Mouse (Mus musculus) embryonic facial prominence, embryonic 14.5 days (tissue): Measurements from ENCODE around the gene Dmd. TPM values are rescaled to one million over a fixed set of nuclear protein-coding genes. Genes with fewer than 3 reads are reported as not detected.

ENCODE experiments used
- ATAC-seq: fragments of 200-750 bp; cut with Nextera tagmentation; 2 replicates; pipeline ENCODE4 v1.8.0; 2017; ENCODE audit warnings: low read depth, moderate number of reproducible peaks, moderate TSS enrichment
- DNase-seq: peaks from one replicate; pipeline ENCODE4 v3.0.0-alpha.2; 2015; ENCODE audit warnings: low spot score
- H3K27ac ChIP-seq: fragments of 300-500 bp; sonication (generic); replicated peaks from 2 replicates; pipeline ENCODE4 v1.5.1; 2014; ENCODE audit warnings: low read depth, mild to moderate bottlenecking, low read length, moderate library complexity
- H3K27me3 ChIP-seq: fragments of 300-500 bp; sonication (generic); replicated peaks from 2 replicates; pipeline ENCODE4 v1.6.1; 2014; ENCODE audit warnings: low read length; ENCODE audit not compliant: control insufficient read depth, insufficient read depth
- H3K36me3 ChIP-seq: fragments of 300-500 bp; sonication (generic); 2 replicates; pipeline ENCODE4 v1.6.1; 2014; ENCODE audit warnings: low read length, mixed read lengths; ENCODE audit not compliant: control insufficient read depth, insufficient read depth
- H3K4me1 ChIP-seq: fragments of 300-500 bp; sonication (generic); 2 replicates; pipeline ENCODE4 v1.6.1; 2014; ENCODE audit warnings: antibody characterized with exemption, low read length; ENCODE audit not compliant: control insufficient read depth, insufficient read depth
- H3K4me2 ChIP-seq: fragments of 300-500 bp; sonication (generic); 2 replicates; pipeline ENCODE4 v1.6.1; 2014; ENCODE audit warnings: low read depth, mild to moderate bottlenecking, low read length, moderate library complexity, mixed read lengths
- H3K4me3 ChIP-seq: fragments of 300-500 bp; sonication (generic); 2 replicates; pipeline ENCODE4 v1.5.1; 2014; ENCODE audit warnings: low read depth, mild to moderate bottlenecking, low read length
- H3K9ac ChIP-seq: fragments of 300-500 bp; sonication (generic); 2 replicates; pipeline ENCODE4 v1.6.1; 2014; ENCODE audit warnings: low read depth, mild to moderate bottlenecking, low read length, moderate library complexity, mixed read lengths
- H3K9me3 ChIP-seq: fragments of 300-500 bp; sonication (generic); 2 replicates; pipeline ENCODE4 v1.6.1; 2016; ENCODE audit warnings: low read length; ENCODE audit not compliant: control insufficient read depth
- WGBS: fragments of 180-500 bp; shearing (Covaris S2); extraction: QIAGEN DNeasy Blood & Tissue Kit; methylation state at CpG from one replicate; pipeline ENCODE4 v1.1.7; 2014; 5-methylcytosine and 5-hydroxymethylcytosine counted together
- polyA plus RNA-seq: library from polyadenylated mRNA; unstranded; fragments of >200 nt; fragmentation: Nextera tagmentation; extraction: Ambion mirVana; gene quantifications from 2 replicates; pipeline ENCODE4 v1.2.1, GENCODE M21; 2014

The Dmd gene
- 27.5 and 29.2 TPM in 2 replicates for polyA plus RNA-seq

DNA sequence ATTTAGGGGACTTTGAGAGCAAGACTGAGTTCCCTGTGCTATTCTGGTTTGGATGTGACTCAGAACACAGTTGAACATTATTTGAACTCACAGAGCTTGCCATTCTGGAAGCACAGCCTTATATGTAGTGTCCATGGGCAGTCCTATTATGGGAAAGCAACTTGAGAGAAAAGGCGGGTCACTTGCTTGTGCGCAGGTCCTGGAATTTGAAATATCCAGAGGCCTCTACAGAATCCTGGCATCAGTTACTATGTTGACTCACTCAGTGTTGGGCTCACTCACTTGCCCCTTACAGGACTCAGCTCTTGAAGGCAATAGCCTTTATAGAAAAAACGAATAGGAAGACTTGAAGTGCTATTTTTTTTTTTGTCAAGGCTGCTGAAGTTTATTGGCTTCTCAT lies at the start of gene Dmd:
Gene Dmd, plus strand, starts transcription at position 241 of the 400 bp plus-strand sequence.
- Histone ChIP-seq H3K9me3 (no peaks in the 10 kb centered on the region), H3K9ac (no peak within 1 kb of the TSS), H3K27ac (no peak within 1 kb of the TSS), H3K36me3 (no peaks in the 10 kb centered on the region), H3K4me3 (no peak within 1 kb of the TSS), H3K27me3 (no peaks in the 10 kb centered on the region), H3K4me2 (no peak within 1 kb of the TSS), H3K4me1 (no peaks in the 10 kb centered on the region)
- 0 out of 2 replicates have a peak, but pooled peaks have one; percentile 33 for ATAC-seq
- DNase-seq: peak; percentile 12
- WGBS: 58% methylated on average over 3 of the region's 3 CpGs

DNA sequence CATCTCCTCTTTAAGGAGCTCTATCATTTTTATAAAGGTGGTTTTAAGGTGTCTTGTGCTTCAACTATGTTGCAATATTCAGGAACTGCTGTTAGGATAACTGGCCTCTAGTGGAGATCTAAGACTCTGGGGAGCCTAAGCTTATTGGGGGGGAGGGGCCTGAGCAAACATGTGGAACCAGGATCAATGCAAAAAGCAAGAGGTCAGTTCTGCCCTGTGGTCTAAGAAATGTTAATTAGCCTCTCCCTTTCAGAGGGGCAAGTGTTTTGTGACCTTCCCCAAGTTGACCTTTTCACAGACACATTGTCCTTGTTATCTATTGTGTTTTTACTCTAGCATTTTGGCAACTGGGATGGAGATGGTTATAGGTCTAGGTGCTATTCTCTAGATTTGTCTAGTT lies 47.2 kb upstream of the Dmd start:
- DNase-seq (no peak), ATAC-seq (no peak)
- H3K36me3 ChIP-seq: no peaks in the 10 kb centered on the region
- H3K4me3 ChIP-seq: no peak overlapping the region
- H3K9me3 ChIP-seq: no peaks in the 10 kb centered on the region
- H3K4me1 ChIP-seq: no peaks in the 10 kb centered on the region
- H3K27me3 ChIP-seq: no peaks in the 10 kb centered on the region
- no peak overlapping the region for H3K9ac ChIP-seq
- no peak overlapping the region for H3K4me2 ChIP-seq
- H3K27ac ChIP-seq: no peak overlapping the region

DNA sequence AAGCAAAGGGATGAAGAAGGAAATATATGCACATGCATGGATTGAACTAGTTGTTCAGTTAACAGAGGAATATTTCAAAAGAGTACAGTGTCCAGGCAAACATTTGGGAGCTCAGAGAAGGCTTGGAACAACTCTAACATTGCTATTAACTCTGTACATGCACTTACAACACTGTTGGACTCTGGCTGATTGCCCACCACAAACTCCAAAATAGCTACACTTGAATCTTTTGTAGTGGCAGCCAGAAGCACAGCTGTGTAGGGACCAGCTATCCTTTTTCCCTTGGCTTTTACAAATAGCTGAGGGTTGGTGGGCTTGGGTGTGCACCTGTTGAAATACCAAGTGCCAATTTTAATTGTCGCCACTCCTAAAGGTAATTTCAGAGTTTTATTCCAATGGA lies 39.0 kb downstream of the Dmd start:
- H3K36me3 ChIP-seq: no peaks in the 10 kb centered on the region
- no peak overlapping the region for H3K9ac ChIP-seq
- H3K27ac ChIP-seq: no peak overlapping the region
- WGBS: 85% methylated on average over 1 of the region's 1 CpGs
- no peaks in the 10 kb centered on the region for H3K4me1 ChIP-seq
- H3K27me3 ChIP-seq: no peaks in the 10 kb centered on the region
- no peak overlapping the region for H3K4me2 ChIP-seq
- ATAC-seq (no peak), DNase-seq (peak; percentile 23)
- no peaks in the 10 kb centered on the region for H3K9me3 ChIP-seq
- no peak overlapping the region for H3K4me3 ChIP-seq

DNA sequence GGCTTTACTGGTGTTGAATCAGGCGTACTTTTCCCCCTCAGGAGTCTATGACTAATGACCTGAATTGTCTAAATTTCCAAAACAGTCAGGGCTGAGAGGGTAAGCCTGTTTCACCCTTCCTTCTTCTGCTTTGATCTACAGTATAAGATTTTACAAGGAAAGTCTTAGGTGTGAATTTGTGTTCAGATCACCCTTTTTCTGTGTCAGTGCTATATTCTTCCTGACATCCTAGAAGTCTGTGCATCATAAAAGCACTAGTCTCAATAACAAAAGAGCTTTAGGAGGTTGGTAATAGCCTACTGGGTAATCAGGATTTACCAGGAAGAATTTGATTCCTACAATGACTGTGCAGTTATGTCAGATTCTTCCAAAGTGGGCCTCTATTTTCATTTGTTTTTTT lies 101.5 kb downstream of the Dmd start:
- Histone ChIP-seq H3K9ac (no peak overlapping the region), H3K4me1 (no peaks in the 10 kb centered on the region), H3K36me3 (no peaks in the 10 kb centered on the region), H3K4me3 (no peak overlapping the region), H3K27me3 (no peaks in the 10 kb centered on the region), H3K4me2 (no peak overlapping the region), H3K27ac (no peak overlapping the region), H3K9me3 (no peaks in the 10 kb centered on the region)
- no peak for DNase-seq
- no peak for ATAC-seq
- 67% methylated on average over 1 of the region's 1 CpGs for WGBS

DNA sequence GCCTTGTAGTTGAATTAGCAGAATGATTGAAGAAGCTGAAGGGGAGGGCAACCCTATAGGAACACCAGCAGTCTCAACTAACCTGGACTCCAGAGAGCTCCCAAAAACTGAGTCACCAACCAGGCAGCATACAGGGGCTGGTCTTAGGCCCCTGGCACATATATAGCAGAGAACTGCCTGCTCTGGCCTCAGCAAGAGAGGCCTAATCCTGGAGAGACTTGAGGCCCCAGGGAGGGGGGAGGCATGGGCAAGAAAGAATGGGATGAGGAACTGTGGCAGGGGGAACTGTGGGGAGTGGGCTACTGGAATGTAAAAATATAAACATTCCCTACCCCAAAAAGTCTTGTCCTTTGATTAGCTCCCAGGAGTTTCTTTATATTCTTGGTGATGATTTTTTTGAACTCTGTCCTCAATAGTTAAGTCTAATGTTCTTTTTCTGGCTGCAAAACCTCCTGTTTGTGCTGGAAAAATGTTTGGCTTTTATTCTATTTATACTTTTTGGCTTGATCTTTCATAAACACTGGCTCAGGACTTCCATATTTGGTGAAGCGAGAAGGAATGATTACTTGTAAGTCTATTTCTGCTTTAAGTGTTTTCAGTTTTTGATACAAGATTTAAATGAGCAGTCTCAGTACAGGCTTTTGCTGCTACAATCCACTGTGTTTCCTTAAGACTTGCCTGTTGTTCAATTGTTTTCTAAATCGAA lies 167.7 kb downstream of the Dmd start:
- DNase-seq (peak; percentile 2), ATAC-seq (no peak)
- H3K9ac ChIP-seq: no peak overlapping the region
- H3K36me3 ChIP-seq: no peaks in the 10 kb centered on the region
- H3K9me3 ChIP-seq: no peaks in the 10 kb centered on the region
- no peaks in the 10 kb centered on the region for H3K27me3 ChIP-seq
- no peak overlapping the region for H3K4me2 ChIP-seq
- 63% methylated on average over 2 of the region's 2 CpGs for WGBS
- H3K4me1 ChIP-seq: no peaks in the 10 kb centered on the region
- no peak overlapping the region; the same call in 1 of the 2 replicates for H3K27ac ChIP-seq
- no peak overlapping the region for H3K4me3 ChIP-seq

DNA sequence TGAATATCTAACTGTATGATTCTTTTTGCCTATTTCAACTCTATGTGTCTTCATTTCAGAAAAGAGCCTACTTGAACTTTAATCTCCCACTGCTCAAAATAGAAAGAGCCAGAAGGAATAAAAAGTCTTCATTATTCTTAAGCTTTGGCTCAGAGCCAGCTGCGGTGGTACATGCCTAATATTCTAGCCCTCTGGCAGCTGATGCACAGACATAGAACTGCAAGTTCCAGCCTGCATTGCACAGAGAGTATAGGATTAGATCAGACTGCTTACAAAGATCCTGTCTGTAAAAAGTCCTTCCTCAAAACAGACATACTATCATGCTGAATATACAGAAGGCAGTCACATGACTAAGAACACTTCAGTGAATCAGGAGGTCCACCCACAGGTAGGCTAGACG lies 168.5 kb downstream of the Dmd start:
- no peaks in the 10 kb centered on the region for H3K36me3 ChIP-seq
- peak; percentile 84 for DNase-seq
- H3K4me3 ChIP-seq: no peak overlapping the region
- no peak overlapping the region for H3K27ac ChIP-seq
- ATAC-seq: peak; percentile 81
- H3K9ac ChIP-seq: no peak overlapping the region
- H3K4me2 ChIP-seq: no peak overlapping the region
- H3K9me3 ChIP-seq: no peaks in the 10 kb centered on the region
- no peaks in the 10 kb centered on the region for H3K27me3 ChIP-seq
- 52% methylated on average over 2 of the region's 2 CpGs for WGBS
- no peaks in the 10 kb centered on the region for H3K4me1 ChIP-seq

DNA sequence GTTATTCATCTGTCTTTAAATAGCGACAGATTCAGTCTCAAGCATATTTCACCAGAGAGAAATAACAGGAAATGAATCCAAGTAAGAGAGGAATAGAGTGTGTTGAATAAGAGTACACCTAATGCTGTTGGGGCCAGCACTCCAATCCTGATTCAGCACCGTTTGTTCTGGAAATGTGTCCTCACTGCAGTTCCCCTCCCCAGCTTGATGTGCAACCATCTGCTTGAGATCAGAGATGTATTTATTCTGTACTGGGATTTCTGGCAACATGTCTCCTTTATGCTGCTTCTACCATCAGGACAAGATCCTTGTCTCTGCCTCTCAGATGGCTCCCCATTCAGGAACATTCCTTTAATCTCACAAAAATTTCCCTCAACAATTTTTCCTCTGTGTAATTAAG lies 271.9 kb downstream of the Dmd start:
- no peaks in the 10 kb centered on the region for H3K27me3 ChIP-seq
- H3K4me3 ChIP-seq: no peak overlapping the region
- ATAC-seq (no peak), DNase-seq (no peak)
- H3K4me2 ChIP-seq: no peak overlapping the region
- no peak overlapping the region for H3K27ac ChIP-seq
- no peak overlapping the region for H3K9ac ChIP-seq
- no peaks in the 10 kb centered on the region for H3K4me1 ChIP-seq
- WGBS: 71% methylated on average over 2 of the region's 2 CpGs
- H3K9me3 ChIP-seq: no peaks in the 10 kb centered on the region
- no peaks in the 10 kb centered on the region for H3K36me3 ChIP-seq

DNA sequence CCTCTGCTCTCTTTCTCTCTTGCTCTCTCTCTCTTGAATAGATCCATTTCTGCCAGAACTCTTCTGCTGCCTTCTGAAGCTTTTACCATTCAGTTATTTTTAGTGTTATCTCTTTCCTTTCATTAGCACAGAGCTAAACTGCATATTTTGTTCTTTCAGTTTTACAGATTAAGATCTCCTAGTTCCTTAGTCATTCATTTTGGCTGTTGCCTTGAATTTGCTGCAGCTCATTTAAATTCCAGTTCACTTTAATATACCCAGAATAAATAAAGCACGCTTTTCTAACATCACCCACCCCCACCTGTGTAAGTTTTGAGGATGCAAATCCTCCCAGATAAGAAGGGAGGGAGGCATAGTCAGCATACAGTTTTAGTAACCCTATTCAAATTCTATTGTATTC lies 272.4 kb downstream of the Dmd start:
- WGBS: 27% methylated on average over 1 of the region's 1 CpGs
- ATAC-seq: no peak
- H3K4me2 ChIP-seq: no peak overlapping the region
- no peaks in the 10 kb centered on the region for H3K36me3 ChIP-seq
- H3K4me1 ChIP-seq: no peaks in the 10 kb centered on the region
- no peak overlapping the region for H3K9ac ChIP-seq
- no peaks in the 10 kb centered on the region for H3K9me3 ChIP-seq
- no peak overlapping the region for H3K4me3 ChIP-seq
- DNase-seq: no peak
- no peaks in the 10 kb centered on the region for H3K27me3 ChIP-seq
- H3K27ac ChIP-seq: no peak overlapping the region

DNA sequence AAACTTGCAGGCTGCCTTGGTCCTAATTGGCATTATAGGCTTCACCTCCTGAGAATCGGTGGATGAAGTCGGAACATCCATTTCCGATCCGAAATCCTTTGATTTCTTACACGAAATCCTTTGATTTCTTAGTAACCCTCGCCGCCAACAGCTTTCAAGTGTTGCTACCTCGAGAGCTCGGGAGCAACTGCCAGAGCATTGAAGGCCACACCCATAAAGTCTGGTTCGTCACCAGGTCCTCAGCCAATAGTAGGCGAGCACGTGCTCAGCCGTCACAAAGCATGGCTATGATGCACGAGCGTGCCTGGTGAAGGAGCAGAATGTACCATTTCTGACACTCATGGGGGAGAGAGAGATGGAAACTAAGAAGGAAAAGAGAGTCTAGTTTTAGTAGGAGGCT lies 538.9 kb downstream of the Dmd start, which contains the start of gene Tsga8:
Gene Tsga8, minus strand, starts transcription at position 327 of the 400 bp plus-strand sequence.
- no peaks in the 10 kb centered on the region for H3K4me1 ChIP-seq
- 94% methylated on average over 15 of the region's 15 CpGs for WGBS
- DNase-seq (no peak), ATAC-seq (no peak)
- H3K27me3 ChIP-seq: no peaks in the 10 kb centered on the region
- no peak within 1 kb of the TSS for H3K9ac ChIP-seq
- H3K27ac ChIP-seq: no peak within 1 kb of the TSS
- H3K4me2 ChIP-seq: no peak within 1 kb of the TSS
- H3K36me3 ChIP-seq: no peaks in the 10 kb centered on the region
- H3K9me3 ChIP-seq: no peaks in the 10 kb centered on the region
- H3K4me3 ChIP-seq: no peak within 1 kb of the TSS
